In genomic region chr1:161224837-161225236, GRCm38 (mm10) we compare ENCODE assay signal across 9 mouse cellular contexts. TPM values are rescaled to one million over a fixed set of nuclear protein-coding genes. Genes with fewer than 3 reads are reported as not detected.
DNase-seq lines count a peak whose midpoint lies in the region; ATAC-seq lines count a peak whose summit lies in the region.
"Had no signal": no experiment of that assay in that cellular context is flagged by ENCODE, and none has a peak within 500 bp of the region (broad histone marks: within the 10 kb centered on the region; RNA-seq: fewer than 3 reads in every experiment).

No protein-coding gene starts in this region.

- WGBS in heart, embryonic 11.5 days (ENCODE audit: insufficient replicate concordance) = 69% methylated on average over 5 of the region's 5 CpGs

- peak; percentile 36 for DNase-seq in heart, adult 8-10 months (ENCODE audit: low spot score)
- DNase-seq in right cerebral cortex, adult 18-20 months = peak; percentile 37
- no peak for DNase-seq in right cerebral cortex, postnatal 14 days
- peak; percentile 66 for DNase-seq in layer of hippocampus, adult 9-11 months
- DNase-seq in telencephalon, adult 2 months (ENCODE audit: low read depth, low spot score) = peak; percentile 31
- DNase-seq in embryo, embryonic 11 days = no peak
- no peak for DNase-seq in thymus, postnatal 4 days

- H3K36me3 ChIP-seq in heart, embryonic 11.5 days (ENCODE audit: control insufficient read depth, insufficient read depth, low read length) = no peaks in the 10 kb centered on the region

- H3K4me3 ChIP-seq in heart, embryonic 11.5 days (ENCODE audit: low read depth, low read length) = no peak overlapping the region

- no peak overlapping the region for H3K9ac ChIP-seq in heart, embryonic 11.5 days (ENCODE audit: low read depth, low read length)

- no peak overlapping the region for H3K4me2 ChIP-seq in heart, embryonic 11.5 days

- no peaks in the 10 kb centered on the region for H3K4me1 ChIP-seq in heart, embryonic 11.5 days (ENCODE audit: control insufficient read depth, insufficient read depth, low read length)

- no peaks in the 10 kb centered on the region for H3K27me3 ChIP-seq in heart, embryonic 11.5 days (ENCODE audit: control insufficient read depth, insufficient read depth, low read length)

- H3K9me3 ChIP-seq in heart, embryonic 11.5 days (replicated peaks; ENCODE audit: control insufficient read depth, low read length) = no peaks in the 10 kb centered on the region

- no peak overlapping the region for H3K27ac ChIP-seq in heart, embryonic 11.5 days (ENCODE audit: low read depth, low read length)

- ATAC-seq in heart, embryonic 11.5 days (replicated peaks; ENCODE audit: insufficient number of reproducible peaks, low FRiP score, low TSS enrichment) = no peak
- ATAC-seq: inflammation-experienced regulatory T-cells, adult 6 months had no signal

RNA-seq across cellular contexts. Expression of gene Prdx6, which starts 26.2 kb away (rescaled TPM):
- 100 to 1,000 TPM; 324 to 390 (median 370) TPM for total RNA-seq in heart, adult 8-10 months (2022)
- polyA plus RNA-seq in heart, embryonic 11.5 days (2014; fragmentation: Nextera tagmentation; extraction: Ambion mirVana) = 446 and 456 TPM in 2 replicates

Comparison
In these comparisons a context has a peak if more than half of its experiments do, and no peak if none do; other contexts are left out.
1. DNase-seq: peak in heart, adult 8-10 months (single experiment), right cerebral cortex, adult 18-20 months (single experiment), layer of hippocampus, adult 9-11 months (single experiment) and telencephalon, adult 2 months (single experiment); none in right cerebral cortex, postnatal 14 days (single experiment), embryo, embryonic 11 days (single experiment) and thymus, postnatal 4 days (single experiment).